Mouse (Mus musculus): ENCODE measurements at regions not wholly inside any gene's neighbourhood (a gene's known extent, or its start where the extent isn't known, plus 50 kb on each side); places are given as distances from the start of the nearest gene placed in this dataset.

DNA sequence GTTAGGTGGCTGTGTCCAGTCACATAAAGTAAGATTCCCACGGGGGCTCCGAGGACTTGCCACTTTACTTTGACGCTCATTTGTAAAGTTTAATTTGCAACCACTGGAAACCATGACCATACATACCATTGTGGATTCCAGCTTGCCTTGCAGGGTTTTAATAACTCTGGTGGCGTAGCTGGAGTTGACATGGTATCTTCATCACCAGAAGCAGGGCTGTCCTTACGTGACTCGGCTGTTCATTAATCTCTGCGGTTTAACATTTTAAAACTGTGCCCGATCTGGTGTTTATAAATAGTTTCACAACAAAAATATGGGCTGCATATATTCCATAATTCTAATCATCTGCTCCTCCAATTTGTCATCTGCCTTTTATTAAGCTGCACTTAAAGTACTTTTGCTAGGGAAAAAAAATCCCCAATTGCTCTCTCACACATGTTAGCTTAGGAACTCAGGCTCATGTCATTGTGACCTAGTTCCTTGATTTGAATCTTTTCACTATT, 159.1 kb downstream of the Ndfip2 start:
- Histone ChIP-seq H3K9me3 (replicated peaks; ENCODE audit: insufficient read depth, low read length) (no peaks in the 10 kb centered on the region), H3K4me3 (ENCODE audit: control insufficient read depth in 1 of 2, insufficient read depth in 1 of 2, low read depth in 2 of 2, low read length in 2 of 2) (no peak overlapping the region), H3K27ac (ENCODE audit: control insufficient read depth, low read depth, low read length) (no peak overlapping the region), H3K9ac (ENCODE audit: control insufficient read depth, low read depth, low read length, poor library complexity, severe bottlenecking) (no peak overlapping the region), H3K36me3 (ENCODE audit: control insufficient read depth in 1 of 2, insufficient read depth in 2 of 2, low read length in 2 of 2) (no peaks in the 10 kb centered on the region), H3K4me1 (ENCODE audit: control insufficient read depth in 1 of 2, insufficient read depth in 2 of 2, low read length in 2 of 2) (no peaks in the 10 kb centered on the region), H3K27me3 (ENCODE audit: control insufficient read depth in 1 of 2, insufficient read depth in 2 of 2, low read length in 2 of 2) (no peaks in the 10 kb centered on the region), H3K79me2 (ENCODE audit: control insufficient read depth, insufficient read depth, low read length, poor library complexity) (no peaks in the 10 kb centered on the region)
- no peak for DNase-seq (ENCODE audit: low read depth, low spot score)
- no peak for TF ChIP-seq MXI1 (IDR thresholded peaks at IDR 0.05; ENCODE audit: low read depth, low read length)
- no peak for TF ChIP-seq CHD1 (IDR thresholded peaks at IDR 0.05; ENCODE audit: low read depth, low read length)
- no peak for TF ChIP-seq USF1 (IDR thresholded peaks at IDR 0.05; ENCODE audit: low read depth, low read length)
- no peak for TF ChIP-seq SMC3 (IDR thresholded peaks at IDR 0.05; ENCODE audit: low read depth, low read length)
- no peak for TF ChIP-seq NRF1 (IDR thresholded peaks at IDR 0.05; ENCODE audit: insufficient read depth, low read depth, low read length, poor library complexity, severe bottlenecking)
- no peak for TF ChIP-seq MAFK (IDR thresholded peaks at IDR 0.05; ENCODE audit: borderline replicate concordance, low read depth, low read length)
- no peak for TF ChIP-seq CTCF (IDR thresholded peaks at IDR 0.05 in 2 of 3, conservative IDR thresholded peaks at IDR 0.05 in 1 of 3; ENCODE audit: control insufficient read depth in 1 of 3, insufficient read depth in 1 of 3, low read depth in 2 of 3, low read length in 3 of 3, poor library complexity in 1 of 3, severe bottlenecking in 1 of 3)
- TF ChIP-seq BHLHE40 (IDR thresholded peaks at IDR 0.05; ENCODE audit: borderline replicate concordance, low read depth, low read length): no peak

DNA sequence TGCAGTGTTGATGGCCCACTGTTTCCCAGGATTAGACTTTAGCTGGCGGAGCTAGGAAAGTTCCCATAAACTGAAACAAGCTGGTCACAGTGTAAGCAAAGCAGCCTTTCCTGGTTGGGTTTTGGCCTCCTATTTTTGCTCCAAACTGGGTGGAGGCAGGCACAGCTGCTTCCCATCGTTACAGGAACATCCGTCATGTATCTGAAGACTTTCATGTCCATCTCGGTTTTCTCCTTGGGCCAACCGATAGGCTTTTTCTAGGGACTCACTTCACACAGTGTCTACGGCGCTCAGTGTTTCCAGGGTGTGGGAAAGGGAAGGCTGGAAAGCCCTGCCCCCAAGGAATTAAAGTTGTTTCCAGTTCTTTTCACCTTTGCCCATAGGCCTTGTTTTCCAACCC, 158.6 kb downstream of the Ndfip2 start:
- no peak overlapping the region for H3K9ac ChIP-seq (ENCODE audit: control insufficient read depth, low read depth, low read length, poor library complexity, severe bottlenecking)
- no peak overlapping the region for H3K27ac ChIP-seq (ENCODE audit: control insufficient read depth, low read depth, low read length)
- no peaks in the 10 kb centered on the region for H3K27me3 ChIP-seq (ENCODE audit: control insufficient read depth in 1 of 2, insufficient read depth in 2 of 2, low read length in 2 of 2)
- no peaks in the 10 kb centered on the region for H3K79me2 ChIP-seq (ENCODE audit: control insufficient read depth, insufficient read depth, low read length, poor library complexity)
- DNase-seq (ENCODE audit: low read depth, low spot score): no peak
- no peaks in the 10 kb centered on the region for H3K4me1 ChIP-seq (ENCODE audit: control insufficient read depth in 1 of 2, insufficient read depth in 2 of 2, low read length in 2 of 2)
- no peak overlapping the region for H3K4me3 ChIP-seq (ENCODE audit: control insufficient read depth in 1 of 2, insufficient read depth in 1 of 2, low read depth in 2 of 2, low read length in 2 of 2)
- no peaks in the 10 kb centered on the region for H3K9me3 ChIP-seq (replicated peaks; ENCODE audit: insufficient read depth, low read length)
- H3K36me3 ChIP-seq (ENCODE audit: control insufficient read depth in 1 of 2, insufficient read depth in 2 of 2, low read length in 2 of 2): no peaks in the 10 kb centered on the region
- TF ChIP-seq MEF2A (IDR thresholded peaks at IDR 0.05; ENCODE audit: extremely low read depth, insufficient replicate concordance, low read depth, low read length, poor library complexity, severe bottlenecking) (no peak), MAZ (IDR thresholded peaks at IDR 0.05; ENCODE audit: low read depth, low read length) (no peak), POLR2AphosphoS2 (IDR thresholded peaks at IDR 0.05; ENCODE audit: low read length) (no peak), BHLHE40 (IDR thresholded peaks at IDR 0.05; ENCODE audit: borderline replicate concordance, low read depth, low read length) (no peak), CTCF (IDR thresholded peaks at IDR 0.05 in 2 of 3, conservative IDR thresholded peaks at IDR 0.05 in 1 of 3; ENCODE audit: control insufficient read depth in 1 of 3, insufficient read depth in 1 of 3, low read depth in 2 of 3, low read length in 3 of 3, poor library complexity in 1 of 3, severe bottlenecking in 1 of 3) (no peak), USF1 (IDR thresholded peaks at IDR 0.05; ENCODE audit: low read depth, low read length) (no peak), E2F4 (IDR thresholded peaks at IDR 0.05; ENCODE audit: borderline replicate concordance, low read depth, low read length) (no peak), KAT2A (conservative IDR thresholded peaks at IDR 0.05; ENCODE audit: low read depth, low read length) (no peak), RAD21 (IDR thresholded peaks at IDR 0.05; ENCODE audit: low read depth, low read length) (no peak), UBTF (IDR thresholded peaks at IDR 0.05; ENCODE audit: borderline replicate concordance, insufficient read depth, low read depth, low read length) (no peak), ELF1 (IDR thresholded peaks at IDR 0.05; ENCODE audit: low read depth, low read length) (no peak), NELFE (IDR thresholded peaks at IDR 0.05; ENCODE audit: low read depth, low read length) (no peak), SIN3A (IDR thresholded peaks at IDR 0.05; ENCODE audit: low read length) (no peak), MXI1 (IDR thresholded peaks at IDR 0.05; ENCODE audit: low read depth, low read length) (no peak)
